Comparison of ENCODE assay signal across 13 mouse cellular contexts in genomic region chr11:75400099-75400498, GRCm38 (mm10). TPM values are rescaled to one million over a fixed set of nuclear protein-coding genes. Genes with fewer than 3 reads are reported as not detected.
DNase-seq lines count a peak whose midpoint lies in the region; ATAC-seq and TF ChIP-seq lines count a peak whose summit lies in the region.
"Had no signal": no experiment of that assay in that cellular context is flagged by ENCODE, and none has a peak within 500 bp of the region (broad histone marks: within the 10 kb centered on the region; RNA-seq: fewer than 3 reads in every experiment).

No protein-coding gene starts in this region.

- H3K27ac ChIP-seq in kidney, postnatal 0 days, result no peak overlapping the region
- no peak overlapping the region for H3K27ac ChIP-seq in kidney, embryonic 15.5 days
- no peak overlapping the region for H3K27ac ChIP-seq in thymus, adult 2 months (ENCODE audit: control insufficient read depth, insufficient read depth, low read length)
- H3K27ac ChIP-seq: hindbrain, embryonic 14.5 days; liver, embryonic 14.5 days had no signal

- no peaks in the 10 kb centered on the region for H3K4me1 ChIP-seq in kidney, postnatal 0 days (replicated peaks; ENCODE audit: insufficient read depth, low read length)
- H3K4me1 ChIP-seq in kidney, embryonic 15.5 days, result no peaks in the 10 kb centered on the region
- H3K4me1 ChIP-seq in thymus, adult 2 months (replicated peaks; ENCODE audit: control insufficient read depth, insufficient read depth, low read length), result no peaks in the 10 kb centered on the region

- 0 out of 2 replicates have a peak overlapping the region, but pooled peaks have one; percentile 27 for H3K9ac ChIP-seq in kidney, postnatal 0 days (ENCODE audit: low read depth, low read length)
- H3K9ac ChIP-seq in kidney, embryonic 15.5 days, result no peak overlapping the region
- H3K9ac ChIP-seq: heart, embryonic 12.5 days; hindbrain, embryonic 14.5 days; liver, embryonic 14.5 days had no signal

- no peak for DNase-seq in kidney, postnatal 0 days (ENCODE audit: low spot score)
- DNase-seq in thymus, postnatal 14 days, result peak; percentile 19
- DNase-seq in thymus, adult 2 months, result no peak
- DNase-seq in brain, embryonic 14.5 days (ENCODE audit: low read depth), result peak; percentile 59
- no peak for DNase-seq in urinary bladder, adult 18-20 months (ENCODE audit: low spot score in 2 of 2)
- DNase-seq in adrenal gland, postnatal 14 days, result no peak
- DNase-seq: embryo, embryonic 11 days had no signal

- no peak for TF ChIP-seq POLR2A in thymus, adult 2 months (IDR thresholded peaks at IDR 0.05; ENCODE audit: control insufficient read depth, extremely low read depth, insufficient read depth, low read length, poor library complexity)
- no peak for TF ChIP-seq POLR2A in brain, embryonic 14.5 days (IDR thresholded peaks at IDR 0.05; ENCODE audit: borderline replicate concordance, extremely low read depth, insufficient read depth, insufficient read length, poor library complexity, severe bottlenecking)

- ATAC-seq in kidney, postnatal 0 days (replicated peaks; ENCODE audit: low FRiP score, low read depth), result no peak
- ATAC-seq in kidney, embryonic 15.5 days (replicated peaks; ENCODE audit: low FRiP score), result no peak

- TF ChIP-seq CTCF in kidney, postnatal 0 days (IDR thresholded peaks at IDR 0.05; ENCODE audit: low read depth), result no peak
- no peak for TF ChIP-seq CTCF in thymus, adult 2 months (IDR thresholded peaks at IDR 0.05; ENCODE audit: borderline replicate concordance, control insufficient read depth, extremely low read depth, insufficient read depth, low read length, poor library complexity)
- no peak for TF ChIP-seq CTCF in brain, embryonic 14.5 days (IDR thresholded peaks at IDR 0.05; ENCODE audit: borderline replicate concordance, extremely low read depth, insufficient read depth, insufficient read length)

- H3K4me3 ChIP-seq in kidney, postnatal 0 days (replicated peaks; ENCODE audit: low read depth, low read length), result no peak overlapping the region
- H3K4me3 ChIP-seq in kidney, embryonic 15.5 days (replicated peaks), result no peak overlapping the region
- H3K4me3 ChIP-seq in thymus, adult 2 months (ENCODE audit: control insufficient read depth, insufficient read depth, low read length), result no peak overlapping the region
- H3K4me3 ChIP-seq: heart, embryonic 12.5 days had no signal

- no peaks in the 10 kb centered on the region for H3K27me3 ChIP-seq in kidney, postnatal 0 days (ENCODE audit: insufficient read depth, low read length)
- H3K27me3 ChIP-seq in kidney, embryonic 15.5 days, result no peaks in the 10 kb centered on the region
- H3K27me3 ChIP-seq in thymus, adult 2 months (ENCODE audit: control insufficient read depth, insufficient read depth, low read length), result no peaks in the 10 kb centered on the region
- H3K27me3 ChIP-seq: heart, embryonic 12.5 days had no signal

- no peak overlapping the region for H3K4me2 ChIP-seq in kidney, postnatal 0 days (ENCODE audit: low read length)
- H3K4me2 ChIP-seq in kidney, embryonic 15.5 days, result no peak overlapping the region
- H3K4me2 ChIP-seq: heart, embryonic 12.5 days; hindbrain, embryonic 14.5 days had no signal

- H3K9me3 ChIP-seq in kidney, postnatal 0 days (replicated peaks; ENCODE audit: low read length), result no peaks in the 10 kb centered on the region
- no peaks in the 10 kb centered on the region for H3K9me3 ChIP-seq in kidney, embryonic 15.5 days (replicated peaks)
- H3K9me3 ChIP-seq: heart, embryonic 12.5 days had no signal

- 57% methylated on average over 9 of the region's 9 CpGs for WGBS in kidney, postnatal 0 days
- WGBS in kidney, embryonic 15.5 days, result 59% methylated on average over 9 of the region's 9 CpGs
- WGBS in thymus, adult 2 months, result 93% methylated on average over 9 of the region's 9 CpGs

- H3K36me3 ChIP-seq in kidney, postnatal 0 days (ENCODE audit: insufficient read depth, low read length), result no peaks in the 10 kb centered on the region
- peaks cover 12% of the 10 kb centered on the region for H3K36me3 ChIP-seq in kidney, embryonic 15.5 days
- H3K36me3 ChIP-seq in thymus, adult 2 months (ENCODE audit: control insufficient read depth, insufficient read depth, low read length), result no peaks in the 10 kb centered on the region; the same call in 1 of the 2 replicates

RNA-seq across cellular contexts. Expression of gene Serpinf1, which starts 22.4 kb away (rescaled TPM):
- polyA plus RNA-seq in kidney, postnatal 0 days (2015; fragmentation: Nextera tagmentation; extraction: Ambion mirVana), result 90.9 and 98.4 TPM in 2 replicates
- polyA plus RNA-seq in kidney, embryonic 15.5 days (2015; fragmentation: Nextera tagmentation; extraction: Ambion mirVana), result 129 and 140 TPM in 2 replicates
- polyA plus RNA-seq in thymus, adult 2 months (2012; rRNA removed), result 43.4 and 46.7 TPM in 2 replicates
- polyA plus RNA-seq in brain, embryonic 14.5 days (2012; rRNA removed), result 10.3 and 34.7 TPM in 2 replicates
- 54.0 and 116 TPM in 2 replicates for total RNA-seq in adrenal gland, postnatal 14 days (2021)

RNA-seq across cellular contexts. Expression of gene Serpinf2, which starts 39.3 kb away (rescaled TPM):
- 45.2 and 57.0 TPM in 2 replicates for polyA plus RNA-seq in kidney, postnatal 0 days (2015; fragmentation: Nextera tagmentation; extraction: Ambion mirVana)
- polyA plus RNA-seq in kidney, embryonic 15.5 days (2015; fragmentation: Nextera tagmentation; extraction: Ambion mirVana), result 35.4 and 47.2 TPM in 2 replicates
- polyA plus RNA-seq in thymus, adult 2 months (2012; rRNA removed), result 1.4 and 3.1 TPM in 2 replicates
- polyA plus RNA-seq in brain, embryonic 14.5 days (2012; rRNA removed), result 0.21 and 0.25 TPM in 2 replicates
- total RNA-seq in adrenal gland, postnatal 14 days (2021), result 6.8 and 123 TPM in 2 replicates
- total RNA-seq: adrenal gland, postnatal 25 days; left cerebral cortex, postnatal 10 days had no signal
- polyA plus RNA-seq: hindbrain, embryonic 14.5 days had no signal

RNA-seq across cellular contexts. Expression of gene Smyd4, which starts 51.9 kb away (rescaled TPM):
- polyA plus RNA-seq in kidney, postnatal 0 days (2015; fragmentation: Nextera tagmentation; extraction: Ambion mirVana), result 9.0 and 9.8 TPM in 2 replicates
- polyA plus RNA-seq in kidney, embryonic 15.5 days (2015; fragmentation: Nextera tagmentation; extraction: Ambion mirVana), result 14.6 and 15.2 TPM in 2 replicates
- 5.6 and 7.8 TPM in 2 replicates for polyA plus RNA-seq in thymus, adult 2 months (2012; rRNA removed)
- 9.0 and 9.9 TPM in 2 replicates for polyA plus RNA-seq in brain, embryonic 14.5 days (2012; rRNA removed)
- 8.3 and 10.3 TPM in 2 replicates for total RNA-seq in adrenal gland, postnatal 14 days (2021)

RNA-seq across cellular contexts. Expression of gene Rpa1, which starts 52.0 kb away (rescaled TPM):
- 70.7 and 85.2 TPM in 2 replicates for polyA plus RNA-seq in kidney, postnatal 0 days (2015; fragmentation: Nextera tagmentation; extraction: Ambion mirVana)
- polyA plus RNA-seq in kidney, embryonic 15.5 days (2015; fragmentation: Nextera tagmentation; extraction: Ambion mirVana), result 123 and 128 TPM in 2 replicates
- polyA plus RNA-seq in thymus, adult 2 months (2012; rRNA removed), result 62.8 and 93.9 TPM in 2 replicates
- polyA plus RNA-seq in brain, embryonic 14.5 days (2012; rRNA removed), result 49.2 and 53.3 TPM in 2 replicates
- total RNA-seq in adrenal gland, postnatal 14 days (2021), result 58.2 and 59.3 TPM in 2 replicates

RNA-seq across cellular contexts. Expression of gene Wdr81, which starts 54.4 kb away (rescaled TPM):
- 4.9 and 5.3 TPM in 2 replicates for polyA plus RNA-seq in kidney, postnatal 0 days (2015; fragmentation: Nextera tagmentation; extraction: Ambion mirVana)
- polyA plus RNA-seq in kidney, embryonic 15.5 days (2015; fragmentation: Nextera tagmentation; extraction: Ambion mirVana), result 5.0 and 6.2 TPM in 2 replicates
- polyA plus RNA-seq in thymus, adult 2 months (2012; rRNA removed), result 52.1 and 53.7 TPM in 2 replicates
- 9.2 and 13.4 TPM in 2 replicates for polyA plus RNA-seq in brain, embryonic 14.5 days (2012; rRNA removed)
- total RNA-seq in adrenal gland, postnatal 14 days (2021), result 14.2 and 16.5 TPM in 2 replicates

Comparison
In these comparisons a context has a peak if more than half of its experiments do, and no peak if none do; other contexts are left out.
1. DNase-seq: peak in thymus, postnatal 14 days (single experiment) and brain, embryonic 14.5 days (single experiment); none in kidney, postnatal 0 days (single experiment), thymus, adult 2 months (single experiment), urinary bladder, adult 18-20 months (0 of 2) and adrenal gland, postnatal 14 days (single experiment).